Mouse (Mus musculus) left cerebral cortex, adult 6 months (tissue): ENCODE results near the gene Mindy4b-ps. TPM values are rescaled to one million over a fixed set of nuclear protein-coding genes. Genes with fewer than 3 reads are reported as not detected.

Experiments used
- long read RNA-seq, 2 experiments: library from polyadenylated mRNA; unstranded; transcript quantifications; one replicate each; pipeline ENCODE4 v2.0.0; 2019 to 2020
- polyA plus RNA-seq: library from polyadenylated mRNA; unstranded; fragments of <200 nt; fragmentation: Nextera tagmentation; gene quantifications from 2 replicates; pipeline ENCODE4 v1.2.3, GENCODE M21; 2021

Mindy4b-ps gene
- polyA plus RNA-seq: 1.4 and 2.0 TPM in 2 replicates
- long read RNA-seq, experiment 1, partial matches to known transcripts: 3 of 12 reads
- long read RNA-seq, experiment 1, other reads (novel, unspliced or antisense): 8 of 12 reads
- long read RNA-seq, experiment 2, partial matches to known transcripts: 1 of 3 reads
- long read RNA-seq, experiment 2, other reads (novel, unspliced or antisense): 2 of 3 reads

DNA sequence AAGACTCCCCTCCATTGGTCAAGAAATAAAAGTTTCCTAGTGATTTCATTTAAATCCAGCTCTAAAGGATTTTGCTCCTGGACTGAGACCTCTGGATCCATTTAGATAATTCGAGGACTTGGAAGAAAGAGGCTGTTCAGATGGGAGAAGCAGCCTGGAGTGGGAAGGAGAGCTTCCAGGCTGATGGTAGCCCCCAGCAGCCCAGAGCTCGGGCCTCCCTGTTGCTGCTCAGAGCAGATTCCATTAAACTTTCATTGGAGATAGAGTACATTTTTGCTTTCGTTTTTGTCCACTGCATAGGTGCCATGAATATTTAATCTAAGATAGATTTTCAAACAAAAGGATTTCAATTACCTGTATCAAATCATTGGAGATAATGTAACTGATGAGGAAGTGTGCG, at the start of gene Mindy4b-ps:
Gene Mindy4b-ps, minus strand, starts transcription at position 101 of the 400 bp plus-strand sequence.

Other genes with a start within 250 kb of the Mindy4b-ps start
- gene Selenot, start 245.7 kb downstream of the Mindy4b-ps start, polyA plus RNA-seq: 32.3 and 33.2 TPM in 2 replicates
- 0.21 and 0.68 TPM in 2 replicates for gene Erich6, start 185.1 kb downstream of the Mindy4b-ps start, polyA plus RNA-seq
- 2.1 and 14.2 TPM in 2 replicates for gene Siah2, start 129.9 kb downstream of the Mindy4b-ps start, polyA plus RNA-seq
- 0.21 and 0.72 TPM in 2 replicates for gene Clrn1, start 63.0 kb upstream of the Mindy4b-ps start, polyA plus RNA-seq
- 2.9 and 5.0 TPM in 2 replicates for gene Med12l, start 183.5 kb upstream of the Mindy4b-ps start, polyA plus RNA-seq